Mouse (Mus musculus) lung, adult 2 months (tissue): Measurements from ENCODE around the gene Retreg3. TPM values are rescaled to one million over a fixed set of nuclear protein-coding genes. Genes with fewer than 3 reads are reported as not detected.
A peak's percentile ranks its signal among the peaks of the same experiment; 100 is the strongest.

Experiments used
- DNase-seq: peaks from one replicate; pipeline ENCODE4 v3.0.0; 2022
- H3K4me1 ChIP-seq: fragments of 200-500 bp; 2 replicates; pipeline ENCODE4 v1.6.1; 2011; ENCODE audit warnings: low read length; ENCODE audit not compliant: control insufficient read depth, insufficient read depth
- H3K4me3 ChIP-seq: fragments of 200-500 bp; replicated peaks from 2 replicates; pipeline ENCODE3; 2011; ENCODE audit warnings: low read depth, mild to moderate bottlenecking, control low read depth, low read length; ENCODE audit errors: extremely low read depth
- CTCF ChIP-seq: fragments of 200-500 bp; IDR thresholded peaks from 2 replicates; pipeline ENCODE4 v1.5.1; 2011; ENCODE audit warnings: mild to moderate bottlenecking, low read length, control low read depth; ENCODE audit not compliant: insufficient read depth
- POLR2A ChIP-seq: fragments of 200-500 bp; IDR thresholded peaks from 2 replicates; pipeline ENCODE4 v1.6.1; 2011; ENCODE audit warnings: low read depth, mild to moderate bottlenecking, control low read depth, low read length, borderline replicate concordance; ENCODE audit errors: extremely low read depth
- WGBS: fragments of 180-500 bp; shearing (Covaris S2); methylation state at CpG from one replicate; pipeline ENCODE4 v1.1.7; 2018; 5-methylcytosine and 5-hydroxymethylcytosine counted together
- polyA plus RNA-seq: library from polyadenylated mRNA; depleted of rRNA; stranded (reverse); fragments of >200 nt; gene quantifications from 2 replicates; pipeline ENCODE4 v1.2.3, GENCODE M21; 2012

The Retreg3 gene
- polyA plus RNA-seq, 1 experiment: 58.8 TPM

GRCm38 (mm10) chr11:101087682-101088055 is 32.0 kb downstream of the Retreg3 start:
- 6% methylated on average over 8 of the region's 8 CpGs for WGBS
- peak overlapping the region; percentile 85 for H3K4me3 ChIP-seq
- H3K4me1 ChIP-seq: peaks cover 12% of the 10 kb centered on the region
- TF ChIP-seq CTCF (no peak), POLR2A (no peak)
- no peak for DNase-seq

DNA sequence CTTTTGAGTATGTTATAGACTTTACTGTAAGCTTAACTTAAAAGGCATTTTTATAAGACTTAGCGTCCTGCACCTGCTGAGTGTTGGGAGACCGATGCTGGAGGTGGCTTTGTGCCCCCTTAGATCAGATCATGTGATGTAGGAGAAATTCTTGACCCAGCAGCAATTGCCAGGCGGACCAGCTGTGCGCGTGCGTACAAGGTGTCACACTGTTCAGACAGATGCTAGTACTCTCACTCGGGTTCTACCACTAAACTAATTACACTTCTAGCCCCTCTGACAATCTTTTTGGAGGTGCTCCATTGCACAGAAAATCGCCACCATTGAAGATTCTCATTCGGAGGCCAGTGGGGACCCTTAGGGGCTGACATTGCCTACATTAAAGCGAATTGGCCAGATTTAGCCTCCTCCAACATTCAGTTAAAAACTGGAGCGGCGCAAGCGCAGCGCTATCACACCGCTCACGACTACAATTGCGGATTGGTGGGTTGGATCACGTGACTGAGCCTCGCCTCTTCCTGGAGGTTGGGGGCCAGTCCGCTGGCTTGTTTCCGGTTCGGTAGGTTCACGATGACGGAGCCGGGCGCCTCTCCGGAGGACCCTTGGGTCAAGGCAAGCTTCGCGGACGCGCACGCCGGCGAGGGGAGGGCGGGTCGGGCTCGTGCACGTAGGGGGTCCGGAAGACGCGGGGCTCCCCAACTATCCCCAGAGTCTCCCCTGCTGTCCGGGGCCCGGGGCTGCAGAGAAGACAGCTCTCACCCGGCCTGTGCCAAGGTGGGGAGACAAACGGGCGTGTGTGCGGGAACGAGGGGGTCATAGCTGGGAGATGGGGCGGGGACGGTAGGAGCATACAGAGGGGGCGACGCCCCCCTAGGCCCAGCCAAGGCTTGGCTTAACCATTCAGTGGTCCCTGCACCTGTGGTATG is 32.7 kb downstream of the Retreg3 start, which contains the start of gene Mlx:
Mlx (plus strand) TSS at position 522 of the 926 bp plus-strand sequence.
- peaks cover 12% of the 10 kb centered on the region for H3K4me1 ChIP-seq
- peak; percentile 85 for DNase-seq
- peak within 1 kb of the TSS; percentile 85 for H3K4me3 ChIP-seq
- TF ChIP-seq POLR2A (peak; percentile 76; the same call in 1 of the 2 replicates), CTCF (no peak)
- 1% methylated on average over 52 of the region's 52 CpGs for WGBS

- Histone ChIP-seq H3K4me1 (peaks cover 12% of the 10 kb centered on the region), H3K4me3 (no peak overlapping the region)
- WGBS: 67% methylated on average over 6 of the region's 6 CpGs
- no peak for TF ChIP-seq POLR2A
- no peak for DNase-seq
These were observed 33.4 kb downstream of the Retreg3 start for GRCm38 (mm10) chr11:101086323-101086674.

DNA sequence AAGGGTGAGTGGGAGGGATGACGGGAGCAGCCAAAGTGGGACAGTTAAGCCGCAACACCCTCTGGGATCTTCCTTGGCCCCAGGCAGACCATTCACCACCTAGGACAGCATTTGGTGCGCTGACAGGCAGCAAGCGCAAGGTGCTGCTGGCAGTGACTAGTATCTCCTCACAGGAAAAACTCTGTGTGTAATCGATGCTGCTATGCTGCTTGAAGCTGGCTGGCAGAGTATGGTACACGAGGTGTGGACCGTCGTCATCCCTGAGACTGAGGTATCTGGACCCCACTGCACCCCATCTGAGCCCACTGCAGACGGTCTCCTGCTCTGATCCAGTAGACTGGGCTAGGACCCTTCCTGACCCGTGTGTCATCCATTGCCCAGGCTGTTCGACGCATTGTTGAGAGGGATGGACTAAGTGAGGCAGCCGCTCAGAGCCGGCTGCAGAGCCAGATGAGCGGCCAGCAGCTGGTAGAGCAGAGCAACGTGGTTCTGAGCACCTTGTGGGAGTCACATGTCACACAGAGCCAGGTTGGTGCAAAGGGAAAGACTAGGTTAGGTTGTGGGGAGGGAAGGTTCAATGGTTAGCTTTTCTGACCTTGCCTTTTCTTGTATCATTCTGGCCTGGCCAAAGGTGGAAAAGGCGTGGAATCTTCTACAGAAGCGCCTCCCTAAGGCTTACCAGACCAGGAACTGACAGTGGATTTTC is 33.9 kb downstream of the Retreg3 start:
- no peak for DNase-seq

GRCm38 (mm10) chr11:101084811-101085210 is 34.9 kb downstream of the Retreg3 start:
- DNase-seq: no peak
- 94% methylated on average over 12 of the region's 12 CpGs for WGBS
- Histone ChIP-seq H3K4me1 (peaks cover 12% of the 10 kb centered on the region), H3K4me3 (no peak overlapping the region)
- TF ChIP-seq CTCF: no peak
- TF ChIP-seq POLR2A: no peak

More for the DNA sequence above, 33.9 kb downstream of the Retreg3 start:
- Histone ChIP-seq H3K4me3 (no peak overlapping the region), H3K4me1 (peaks cover 12% of the 10 kb centered on the region)
- WGBS: 94% methylated on average over 18 of the region's 18 CpGs
- TF ChIP-seq POLR2A: no peak
- TF ChIP-seq CTCF: no peak

- Histone ChIP-seq H3K4me1 (peaks cover 12% of the 10 kb centered on the region), H3K4me3 (no peak overlapping the region)
- no peak for DNase-seq
- TF ChIP-seq POLR2A: no peak
- TF ChIP-seq CTCF: no peak
- WGBS: 84% methylated on average over 14 of the region's 14 CpGs
These were observed 35.4 kb downstream of the Retreg3 start for GRCm38 (mm10) chr11:101084246-101084645.

DNA sequence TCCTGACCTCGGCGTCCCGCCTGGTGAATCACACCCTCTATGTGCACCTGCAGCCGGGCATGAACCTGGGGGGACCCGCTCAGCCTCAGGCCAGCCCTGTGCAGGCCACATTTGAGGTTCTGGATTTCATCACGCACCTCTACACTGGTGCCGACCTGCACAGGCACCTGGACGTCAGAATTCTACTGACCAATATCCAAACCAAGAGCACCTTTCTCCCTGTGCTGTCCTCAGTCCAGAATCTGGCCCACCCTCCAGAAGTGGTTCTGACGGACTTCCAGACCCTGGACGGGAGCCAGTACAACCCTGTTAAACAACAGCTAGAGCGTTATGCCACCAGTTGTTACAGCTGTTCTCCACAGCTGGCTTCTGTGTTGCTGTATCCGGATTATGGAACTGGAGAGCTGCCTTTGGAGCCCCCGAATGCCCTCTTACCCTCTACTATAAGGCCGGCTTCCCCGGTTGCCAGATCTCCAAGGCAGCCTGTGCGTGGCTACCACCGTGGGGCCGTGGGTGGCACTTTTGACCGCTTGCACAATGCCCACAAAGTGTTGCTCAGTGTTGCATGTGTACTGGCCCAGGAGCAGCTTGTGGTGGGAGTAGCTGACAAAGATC is 36.5 kb downstream of the Retreg3 start:
- 24% methylated on average over 19 of the region's 19 CpGs for WGBS
- peaks cover 12% of the 10 kb centered on the region for H3K4me1 ChIP-seq
- TF ChIP-seq CTCF: no peak
- TF ChIP-seq POLR2A: no peak
- no peak for DNase-seq
- peak overlapping the region; percentile 87 for H3K4me3 ChIP-seq

GRCm38 (mm10) chr11:101082208-101083082 is 37.2 kb downstream of the Retreg3 start, which contains the start of gene Coasy:
Gene Coasy (plus strand): TSS chr11:101082565.
- peak; percentile 27; the same call in 1 of the 2 replicates for TF ChIP-seq CTCF
- peak; percentile 66; the same call in 1 of the 2 replicates for TF ChIP-seq POLR2A
- peak; percentile 82 for DNase-seq
- Histone ChIP-seq H3K4me3 (peak within 1 kb of the TSS; percentile 87), H3K4me1 (peaks cover 8% of the 10 kb centered on the region)
- WGBS: under 1% methylated on average over 51 of the region's 51 CpGs
